Comparison of ENCODE assay signal across 8 mouse cellular contexts in the genomic region with DNA sequence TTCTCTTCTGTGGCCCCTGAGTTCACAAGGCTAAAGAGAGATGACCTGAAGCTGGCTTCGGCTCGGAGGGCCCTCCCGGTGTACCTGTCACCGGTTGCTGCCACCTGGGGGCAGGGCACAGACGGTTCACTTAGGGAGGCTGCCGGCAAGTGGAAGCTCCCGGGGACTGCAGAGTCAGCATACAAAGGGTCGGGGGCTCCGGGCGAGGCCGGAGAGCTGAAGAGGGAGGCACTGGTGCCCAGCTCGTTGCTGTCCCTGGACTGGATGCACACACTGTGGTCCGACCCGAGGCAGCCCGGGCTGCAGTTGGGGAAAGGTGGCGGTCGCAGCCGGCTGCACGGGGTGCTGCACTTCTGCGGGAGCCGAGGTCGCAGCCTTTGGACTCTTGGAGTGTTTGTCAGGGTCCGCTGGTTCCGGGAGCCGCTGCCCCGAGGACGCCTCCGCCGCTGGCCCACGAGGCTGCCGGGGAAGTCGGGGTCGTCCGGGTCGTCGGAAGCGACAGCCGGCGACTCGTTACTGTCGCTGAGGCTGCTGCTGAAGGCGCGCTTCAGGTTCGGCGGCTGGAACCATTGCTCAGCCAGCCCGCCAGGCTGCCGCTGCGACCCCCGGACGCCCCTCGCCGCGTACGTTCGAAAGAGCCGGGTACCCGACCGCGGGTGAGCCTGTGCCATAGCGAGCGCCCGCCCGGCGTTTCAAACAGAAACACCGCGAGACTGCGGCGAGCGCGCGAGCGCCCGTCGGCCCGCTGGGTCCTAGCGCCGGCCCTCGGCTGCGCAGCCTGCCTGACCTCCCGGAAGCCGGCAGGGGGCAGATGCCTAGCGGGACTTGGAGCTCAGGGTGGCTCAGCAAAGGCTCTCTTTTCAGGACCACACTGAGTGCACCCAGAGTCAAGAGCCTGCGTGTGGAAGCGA. TPM values are rescaled to one million over a fixed set of nuclear protein-coding genes. Genes with fewer than 3 reads are reported as not detected.
DNase-seq lines count a peak whose midpoint lies in the region; ATAC-seq and TF ChIP-seq lines count a peak whose summit lies in the region.

A gene (minus strand): TSS at position 704 of the 911 bp plus-strand sequence.

- peak within 1 kb of the TSS; percentile 92 for H3K4me3 ChIP-seq in bone marrow macrophage, adult 2 months (ENCODE audit: insufficient read depth, low read length)
- H3K4me3 ChIP-seq in embryonic fibroblast, embryonic 13.5 days (ENCODE audit: insufficient read depth, low read length) = peak within 1 kb of the TSS; percentile 90
- H3K4me3 ChIP-seq in heart, embryonic 11.5 days (ENCODE audit: low read depth, low read length) = peak within 1 kb of the TSS; percentile 93
- H3K4me3 ChIP-seq in kidney, embryonic 16.5 days (ENCODE audit: low read length) = peak within 1 kb of the TSS; percentile 91
- H3K4me3 ChIP-seq in liver, adult 2 months (ENCODE audit: insufficient read depth, low read depth, low read length) = peak within 1 kb of the TSS; percentile 77
- peak within 1 kb of the TSS; percentile 60 for H3K4me3 ChIP-seq in myocyte

- peak; percentile 56; the same call in 1 of the 2 replicates for TF ChIP-seq CTCF in bone marrow macrophage, adult 2 months (IDR thresholded peaks at IDR 0.05; ENCODE audit: low read depth, low read length)
- TF ChIP-seq CTCF in embryonic fibroblast, embryonic 13.5 days (IDR thresholded peaks at IDR 0.05; ENCODE audit: borderline replicate concordance, insufficient read depth, low read length) = peak; percentile 73
- peak; percentile 95 for TF ChIP-seq CTCF in liver, adult 2 months (IDR thresholded peaks at IDR 0.05; ENCODE audit: low read depth, low read length)

- H3K4me2 ChIP-seq in heart, embryonic 11.5 days = peak within 1 kb of the TSS; percentile 69
- H3K4me2 ChIP-seq in kidney, embryonic 16.5 days (replicated peaks; ENCODE audit: low read depth, low read length) = peak within 1 kb of the TSS; percentile 67
- peak within 1 kb of the TSS; percentile 68 for H3K4me2 ChIP-seq in myocyte (ENCODE audit: low read depth)

- peak; percentile 86 for ATAC-seq in heart, embryonic 11.5 days (replicated peaks; ENCODE audit: insufficient number of reproducible peaks, low FRiP score, low TSS enrichment)
- ATAC-seq in kidney, embryonic 16.5 days (ENCODE audit: low FRiP score, low TSS enrichment) = peak; percentile 95

- 0 out of 2 replicates have a peak, but pooled peaks cover 3% of the 10 kb centered on the region for H3K79me2 ChIP-seq in liver, adult 2 months (ENCODE audit: control insufficient read depth, insufficient read depth, low read length)
- H3K79me2 ChIP-seq in myocyte (ENCODE audit: control insufficient read depth, insufficient read depth) = peaks cover 40% of the 10 kb centered on the region

- peak within 1 kb of the TSS; percentile 27 for H3K27ac ChIP-seq in bone marrow macrophage, adult 2 months (ENCODE audit: insufficient read depth, low read depth, low read length)
- H3K27ac ChIP-seq in embryonic fibroblast, embryonic 13.5 days (ENCODE audit: insufficient read depth, low read length) = no peak within 1 kb of the TSS
- H3K27ac ChIP-seq in heart, embryonic 11.5 days (ENCODE audit: low read depth, low read length) = no peak within 1 kb of the TSS
- H3K27ac ChIP-seq in kidney, embryonic 16.5 days (ENCODE audit: low read length) = no peak within 1 kb of the TSS; the same call in none of the 2 replicates
- no peak within 1 kb of the TSS for H3K27ac ChIP-seq in liver, adult 2 months (replicated peaks; ENCODE audit: insufficient read depth, low read depth, low read length)

- no peaks in the 10 kb centered on the region for H3K27me3 ChIP-seq in heart, embryonic 11.5 days (ENCODE audit: control insufficient read depth, insufficient read depth, low read length)
- no peaks in the 10 kb centered on the region for H3K27me3 ChIP-seq in kidney, embryonic 16.5 days (ENCODE audit: insufficient read depth, low read length)
- no peaks in the 10 kb centered on the region for H3K27me3 ChIP-seq in liver, adult 2 months (ENCODE audit: control insufficient read depth, insufficient read depth, low read length)
- no peaks in the 10 kb centered on the region for H3K27me3 ChIP-seq in myocyte (ENCODE audit: control insufficient read depth, insufficient read depth, insufficient read length)
- no peaks in the 10 kb centered on the region for H3K27me3 ChIP-seq in splenic B cell, adult 2 months (ENCODE audit: control insufficient read depth, insufficient read depth, low read length, poor library complexity, severe bottlenecking)

- peaks cover 23% of the 10 kb centered on the region for H3K4me1 ChIP-seq in bone marrow macrophage, adult 2 months (ENCODE audit: control insufficient read depth, insufficient read depth, low read length)
- H3K4me1 ChIP-seq in embryonic fibroblast, embryonic 13.5 days (ENCODE audit: control insufficient read depth, insufficient read depth, low read length) = peaks cover 2% of the 10 kb centered on the region; the same call in 1 of the 2 replicates
- peaks cover 20% of the 10 kb centered on the region for H3K4me1 ChIP-seq in heart, embryonic 11.5 days (ENCODE audit: control insufficient read depth, insufficient read depth, low read length)
- peaks cover 32% of the 10 kb centered on the region for H3K4me1 ChIP-seq in kidney, embryonic 16.5 days (ENCODE audit: insufficient read depth, low read length)
- peaks cover 4% of the 10 kb centered on the region; the same call in 1 of the 2 replicates for H3K4me1 ChIP-seq in liver, adult 2 months (ENCODE audit: control insufficient read depth, insufficient read depth, low read length)

- DNase-seq in A20 (ENCODE audit: low read depth, low spot score) = peak; percentile 93
- peak; percentile 69 for DNase-seq in liver, adult 2 months (ENCODE audit: extremely low read depth, low read depth, low spot score)
- DNase-seq in splenic B cell, adult 2 months (ENCODE audit: low read depth, low spot score) = peak; percentile 91

- H3K36me3 ChIP-seq in heart, embryonic 11.5 days (ENCODE audit: control insufficient read depth, insufficient read depth, low read length) = no peaks in the 10 kb centered on the region
- peaks cover 18% of the 10 kb centered on the region for H3K36me3 ChIP-seq in kidney, embryonic 16.5 days (ENCODE audit: insufficient read depth, low read length)
- H3K36me3 ChIP-seq in liver, adult 2 months (ENCODE audit: control insufficient read depth, insufficient read depth, low read length) = no peaks in the 10 kb centered on the region
- H3K36me3 ChIP-seq in myocyte (ENCODE audit: control insufficient read depth, insufficient read depth) = no peaks in the 10 kb centered on the region
- no peaks in the 10 kb centered on the region for H3K36me3 ChIP-seq in splenic B cell, adult 2 months (ENCODE audit: control insufficient read depth, insufficient read depth, low read length, poor library complexity, severe bottlenecking)

- peak within 1 kb of the TSS; percentile 86 for H3K9ac ChIP-seq in heart, embryonic 11.5 days (ENCODE audit: low read depth, low read length)
- H3K9ac ChIP-seq in kidney, embryonic 16.5 days (replicated peaks; ENCODE audit: low read length) = peak within 1 kb of the TSS; percentile 70
- H3K9ac ChIP-seq in liver, adult 2 months (ENCODE audit: low read depth, low read length) = peak within 1 kb of the TSS; percentile 72

- TF ChIP-seq POLR2A in bone marrow macrophage, adult 2 months (IDR thresholded peaks at IDR 0.05; ENCODE audit: borderline replicate concordance, low read depth, low read length) = no peak
- peak; percentile 47; the same call in 1 of the 2 replicates for TF ChIP-seq POLR2A in embryonic fibroblast, embryonic 13.5 days (IDR thresholded peaks at IDR 0.05; ENCODE audit: low read depth, low read length)
- TF ChIP-seq POLR2A in liver, adult 2 months (IDR thresholded peaks at IDR 0.05; ENCODE audit: extremely low read depth, insufficient read depth, low read length) = no peak
- TF ChIP-seq POLR2A in myocyte (IDR thresholded peaks at IDR 0.05; ENCODE audit: insufficient read length, low read depth) = peak; percentile 73

- WGBS in heart, embryonic 11.5 days (ENCODE audit: insufficient replicate concordance) = under 1% methylated on average over 84 of the region's 84 CpGs
- WGBS in kidney, embryonic 16.5 days = under 1% methylated on average over 81 of the region's 84 CpGs
- WGBS in liver, adult 2 months = under 1% methylated on average over 84 of the region's 84 CpGs

- no peaks in the 10 kb centered on the region for H3K9me3 ChIP-seq in heart, embryonic 11.5 days (replicated peaks; ENCODE audit: control insufficient read depth, low read length)
- no peaks in the 10 kb centered on the region for H3K9me3 ChIP-seq in kidney, embryonic 16.5 days (ENCODE audit: low read length)

- peak within 1 kb of the TSS; percentile 21 for H3ac ChIP-seq in myocyte (ENCODE audit: control insufficient read depth, insufficient read length)

TF ChIP-seq in myocyte, 11 proteins besides CTCF, POLR2A, EP300 and RAD21:
- TF ChIP-seq USF1 (IDR thresholded peaks at IDR 0.05; ENCODE audit: low read depth) (no peak), MYOD1 (IDR thresholded peaks at IDR 0.05; ENCODE audit: control insufficient read depth in 1 of 3, insufficient read length in 2 of 3, low read depth in 2 of 3) (no peak), TCF3 (IDR thresholded peaks at IDR 0.05; ENCODE audit: insufficient read length, low read depth) (no peak), TCF12 (IDR thresholded peaks at IDR 0.05; ENCODE audit: insufficient read depth, poor library complexity, severe bottlenecking) (no peak), MYOG (IDR thresholded peaks at IDR 0.05; ENCODE audit: control insufficient read depth in 1 of 3, insufficient read depth in 1 of 3, insufficient read length in 2 of 3, low read depth in 2 of 3) (peak in 2 of 3 experiments; percentile 22 to 74), MAX (IDR thresholded peaks at IDR 0.05; ENCODE audit: low read depth) (no peak), REST (IDR thresholded peaks at IDR 0.05; ENCODE audit: insufficient read depth, insufficient read length) (no peak), CEBPB (IDR thresholded peaks at IDR 0.05; ENCODE audit: insufficient read depth, poor library complexity, severe bottlenecking) (no peak), E2F4 (IDR thresholded peaks at IDR 0.05; ENCODE audit: insufficient read depth) (peak; percentile 98), SRF (IDR thresholded peaks at IDR 0.05; ENCODE audit: control insufficient read depth, insufficient read length, low read depth) (peak; percentile 47), POLR2AphosphoS2 (IDR thresholded peaks at IDR 0.05; ENCODE audit: insufficient read length, low read depth) (peak; percentile 62)

RNA-seq across cellular contexts. Expression of the gene that starts here (rescaled TPM):
- polyA plus RNA-seq in bone marrow macrophage, adult 2 months (2012; ENCODE audit: insufficient read depth, insufficient read length, missing spikeins) = 8.7 and 9.0 TPM in 2 replicates
- polyA plus RNA-seq in embryonic fibroblast, embryonic 13.5 days (2011; ENCODE audit: insufficient read length, low read depth, missing spikeins) = 5.6 and 6.4 TPM in 2 replicates
- 11.2 and 12.0 TPM in 2 replicates for polyA plus RNA-seq in heart, embryonic 11.5 days (2014; fragmentation: Nextera tagmentation; extraction: Ambion mirVana)
- 16.9 and 18.5 TPM in 2 replicates for polyA plus RNA-seq in kidney, embryonic 16.5 days (2015; fragmentation: Nextera tagmentation; extraction: Ambion mirVana)
- 0.55 and 0.60 TPM in 2 replicates for total RNA-seq in liver, adult 2 months (2014; rRNA removed)
- polyA plus RNA-seq in liver, adult 2 months (2012; rRNA removed) = 0.12 and 0.26 TPM in 2 replicates
- 3.3 TPM for polyA plus RNA-seq in myocyte (2012; fragmentation: generic; extraction: Trizol)

Comparison
In these comparisons a context has a peak if more than half of its experiments do, and no peak if none do; other contexts are left out.
1. Peak in DNase-seq, H3K4me3 ChIP-seq and H3K9ac ChIP-seq in liver, adult 2 months; RNA of the gene not detected or under 1 TPM.
2. POLR2A ChIP-seq: peak in embryonic fibroblast, embryonic 13.5 days (single experiment) and myocyte (single experiment); none in bone marrow macrophage, adult 2 months (single experiment) and liver, adult 2 months (single experiment).
3. Peak in every context shown above with its lines, with median percentiles within 50 percentile points of each other: DNase-seq, H3K4me3 ChIP-seq, CTCF ChIP-seq, H3K4me2 ChIP-seq and H3K9ac ChIP-seq.